Mouse (Mus musculus) kidney, adult 2 months (tissue): ENCODE measurements at regions not wholly inside any gene's neighbourhood (a gene's known extent, or its start where the extent isn't known, plus 50 kb on each side); places are given as distances from the start of the nearest gene placed in this dataset.

Experiments
- CTCF ChIP-seq: fragments of 200-500 bp; conservative IDR thresholded peaks from 2 replicates; pipeline ENCODE4 v1.5.1; 2011; ENCODE audit warnings: low read depth, mild to moderate bottlenecking, control low read depth, low read length, moderate library complexity, mixed read lengths; ENCODE audit not compliant: insufficient read depth, insufficient read length
- POLR2A ChIP-seq: fragments of 200-500 bp; IDR thresholded peaks from one replicate; pipeline ENCODE4 v1.6.1; 2011; ENCODE audit warnings: low read depth, low read length, control low read depth

DNA sequence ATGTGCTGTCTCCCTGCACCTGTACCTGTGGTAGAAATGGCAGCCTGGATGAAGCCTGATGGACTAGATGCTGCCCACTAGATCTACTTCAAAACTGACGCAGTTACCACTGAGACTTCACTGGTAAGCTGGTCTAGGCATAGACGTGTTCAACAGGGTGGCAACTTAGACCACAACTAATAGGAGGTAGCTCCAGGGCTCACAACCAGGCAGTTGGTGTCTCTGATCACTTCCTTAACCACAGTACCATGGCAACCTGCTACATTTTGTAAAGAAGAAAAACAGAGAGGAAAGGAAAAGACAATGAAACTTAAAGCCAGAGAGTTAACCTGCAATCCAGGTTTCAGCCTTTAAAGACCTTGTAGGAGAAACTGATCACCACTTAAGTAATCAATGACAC is 131.9 kb upstream of the Prkcq start:
- TF ChIP-seq POLR2A (no peak), CTCF (no peak)
